Mouse (Mus musculus) lung, postnatal 10 days (tissue): ENCODE results near the gene Tspo.
A peak's percentile ranks its signal among the peaks of the same experiment; 100 is the strongest.

Source experiments
- DNase-seq: peaks from one replicate; pipeline ENCODE4 v3.0.0; 2021

Tspo gene

DNA sequence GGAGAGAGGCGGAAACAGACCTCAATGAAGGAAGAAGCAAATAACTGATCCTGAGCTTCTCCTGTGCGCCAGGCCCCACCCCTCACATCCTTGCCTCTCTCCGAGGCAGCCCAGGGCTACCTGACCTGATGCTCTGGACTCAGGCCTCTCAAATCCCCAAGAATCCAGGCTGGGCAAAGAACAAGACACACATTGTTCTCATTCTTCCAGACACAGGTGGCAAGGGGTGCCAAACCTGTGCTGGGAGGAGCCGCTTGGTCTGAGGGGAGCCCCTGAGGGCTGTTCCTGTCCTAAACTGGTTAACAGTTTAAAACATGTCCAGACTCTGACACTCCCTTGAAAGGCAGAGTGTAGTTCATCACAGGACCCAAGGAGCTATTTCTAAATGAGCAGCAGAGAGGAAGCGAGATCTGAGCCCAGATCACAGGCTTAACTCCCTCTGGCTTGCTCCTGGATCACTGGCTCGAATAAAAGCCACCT lies 21.4 kb downstream of the Tspo start:
- DNase-seq = no peak

DNA sequence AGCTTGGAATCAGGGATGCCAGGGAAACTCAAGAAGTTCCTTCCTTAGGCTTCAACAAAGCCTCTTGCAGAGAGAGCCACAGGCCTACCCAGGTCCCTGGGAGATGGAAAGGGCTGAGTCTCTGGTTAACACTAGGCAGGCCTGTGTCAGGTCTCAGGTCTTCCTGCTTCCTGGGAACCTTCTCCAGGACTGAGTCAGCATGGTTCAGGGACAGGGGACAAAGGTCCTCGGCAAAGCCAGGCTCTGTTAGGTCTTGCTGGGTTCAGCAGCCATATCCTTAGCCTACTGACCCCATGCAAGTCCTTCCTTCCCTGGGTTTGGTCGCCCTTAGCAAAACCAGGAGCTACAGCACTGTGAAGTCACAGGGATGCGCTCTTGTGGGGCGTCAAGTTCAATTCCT lies 27.4 kb downstream of the Tspo start:
- DNase-seq = no peak

DNA sequence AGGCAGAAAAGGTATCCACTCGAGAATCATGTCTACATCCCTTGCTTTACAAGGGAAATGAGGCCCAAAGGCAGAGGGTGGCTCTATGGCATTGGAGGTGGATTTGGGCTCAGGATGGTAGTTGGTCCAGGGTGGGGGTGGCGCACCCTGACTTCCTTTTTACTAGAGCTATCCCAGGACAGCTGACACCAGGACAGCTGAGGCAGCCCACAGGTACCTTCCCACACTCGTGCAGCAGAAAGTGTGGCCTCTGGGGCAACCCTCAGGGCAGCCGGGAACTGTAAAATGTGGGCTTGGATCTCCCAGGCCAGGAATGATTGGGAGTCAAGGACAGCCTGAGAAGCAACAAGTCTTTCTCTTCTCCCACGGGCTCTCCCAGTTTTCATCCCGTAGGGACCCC lies 28.4 kb downstream of the Tspo start:
- DNase-seq = no peak

DNA sequence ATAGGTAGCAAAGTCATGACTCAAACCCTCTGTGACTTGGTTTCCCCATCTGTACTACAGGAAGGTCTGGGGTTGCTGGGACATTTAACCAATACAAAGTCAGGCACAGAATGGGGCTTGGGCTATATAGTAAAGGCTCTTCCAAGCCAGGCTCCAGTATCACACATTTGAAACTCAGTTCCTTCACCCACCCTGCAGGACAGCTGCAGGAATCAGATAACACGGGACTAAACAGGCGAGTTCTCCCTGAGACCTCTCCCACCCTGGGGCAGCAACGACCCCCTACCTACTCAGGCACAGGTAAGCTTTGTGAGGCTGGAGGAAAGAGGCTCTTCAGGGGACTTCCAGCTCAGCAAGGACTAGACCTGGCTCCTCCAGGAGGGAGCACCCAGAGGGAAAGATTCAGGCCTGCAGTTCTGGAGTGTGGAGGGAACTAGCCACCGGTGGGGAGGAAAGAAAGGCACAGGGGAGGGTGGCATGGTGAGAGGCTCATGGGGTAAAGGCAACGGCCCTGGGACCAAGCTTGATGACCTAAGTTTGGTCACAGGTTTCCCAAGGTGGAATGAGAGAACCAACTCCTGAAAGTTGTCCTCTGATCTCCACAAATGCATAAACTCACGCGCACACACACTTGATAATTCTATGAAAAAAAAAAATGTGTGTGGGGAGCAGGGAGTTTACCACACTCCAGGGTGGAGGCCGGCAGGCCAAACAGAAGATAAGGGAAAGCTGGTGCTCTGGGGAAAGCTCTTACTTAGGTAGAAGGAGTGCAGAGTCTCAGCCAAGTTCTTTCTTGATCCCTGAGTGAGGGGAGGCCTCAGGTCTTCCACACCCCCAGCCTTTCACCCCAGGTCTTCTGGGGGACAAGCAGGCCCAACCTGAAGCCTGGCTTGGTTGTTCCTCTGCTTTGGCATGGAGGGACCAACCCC lies 29.1 kb downstream of the Tspo start:
- DNase-seq = no peak

DNA sequence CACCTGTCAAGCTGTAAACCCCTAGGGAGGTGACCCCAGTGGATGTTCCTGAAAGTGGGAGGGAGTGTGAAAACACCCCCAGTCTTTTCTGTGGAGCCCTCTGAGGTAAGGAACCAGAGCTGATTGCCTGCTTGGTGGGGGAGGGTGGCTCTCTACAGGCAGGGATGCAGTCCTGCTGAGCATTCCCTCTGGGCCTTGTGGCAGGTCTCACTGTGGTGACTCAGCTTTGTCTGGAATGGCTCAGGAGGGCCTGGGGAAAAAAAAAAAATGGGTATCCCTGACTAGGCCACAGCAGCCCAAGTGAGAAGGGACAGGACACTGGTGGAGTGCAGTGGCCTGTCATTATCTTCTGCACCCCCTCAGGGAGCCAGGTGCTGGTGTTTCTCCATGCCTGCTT lies 29.8 kb downstream of the Tspo start:
- no peak for DNase-seq

DNA sequence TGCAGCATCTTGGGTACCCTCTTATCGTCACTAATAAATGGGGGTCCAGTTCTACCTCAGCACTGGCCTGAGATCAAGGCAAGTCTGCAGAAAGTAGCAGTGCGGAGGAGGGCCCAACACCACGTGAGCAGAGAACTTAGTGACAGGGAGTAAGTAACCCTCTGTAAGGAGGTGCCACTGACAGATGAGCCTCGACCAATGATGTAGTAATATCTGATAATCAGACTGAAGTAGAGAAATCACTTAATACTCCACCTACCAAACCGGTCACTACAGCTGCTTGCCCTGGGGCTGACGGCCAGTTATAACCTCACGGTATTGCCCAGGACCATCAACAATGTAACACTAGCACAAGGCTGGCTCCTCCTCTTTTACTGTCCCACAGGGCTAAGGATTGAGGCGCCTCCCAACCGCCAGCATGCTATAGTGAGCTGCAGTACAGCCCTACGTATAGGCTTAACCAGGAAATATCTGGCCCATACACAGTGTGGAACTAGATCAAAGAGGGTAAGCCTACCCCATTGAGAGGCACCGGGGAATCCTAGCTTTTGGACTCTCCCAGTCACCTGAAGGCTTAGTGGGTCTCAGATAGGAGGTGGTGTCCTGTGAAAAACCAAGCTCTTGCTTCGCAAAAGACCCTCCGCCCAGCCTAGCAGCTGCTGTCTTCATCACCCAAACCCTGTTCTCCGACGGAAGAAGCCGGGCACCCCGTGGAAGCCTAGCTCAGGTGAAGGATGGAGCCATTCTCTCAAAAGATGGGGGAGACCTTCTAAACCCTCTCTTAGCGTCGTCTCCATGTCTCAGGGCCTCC lies 30.5 kb downstream of the Tspo start:
- no peak for DNase-seq

DNA sequence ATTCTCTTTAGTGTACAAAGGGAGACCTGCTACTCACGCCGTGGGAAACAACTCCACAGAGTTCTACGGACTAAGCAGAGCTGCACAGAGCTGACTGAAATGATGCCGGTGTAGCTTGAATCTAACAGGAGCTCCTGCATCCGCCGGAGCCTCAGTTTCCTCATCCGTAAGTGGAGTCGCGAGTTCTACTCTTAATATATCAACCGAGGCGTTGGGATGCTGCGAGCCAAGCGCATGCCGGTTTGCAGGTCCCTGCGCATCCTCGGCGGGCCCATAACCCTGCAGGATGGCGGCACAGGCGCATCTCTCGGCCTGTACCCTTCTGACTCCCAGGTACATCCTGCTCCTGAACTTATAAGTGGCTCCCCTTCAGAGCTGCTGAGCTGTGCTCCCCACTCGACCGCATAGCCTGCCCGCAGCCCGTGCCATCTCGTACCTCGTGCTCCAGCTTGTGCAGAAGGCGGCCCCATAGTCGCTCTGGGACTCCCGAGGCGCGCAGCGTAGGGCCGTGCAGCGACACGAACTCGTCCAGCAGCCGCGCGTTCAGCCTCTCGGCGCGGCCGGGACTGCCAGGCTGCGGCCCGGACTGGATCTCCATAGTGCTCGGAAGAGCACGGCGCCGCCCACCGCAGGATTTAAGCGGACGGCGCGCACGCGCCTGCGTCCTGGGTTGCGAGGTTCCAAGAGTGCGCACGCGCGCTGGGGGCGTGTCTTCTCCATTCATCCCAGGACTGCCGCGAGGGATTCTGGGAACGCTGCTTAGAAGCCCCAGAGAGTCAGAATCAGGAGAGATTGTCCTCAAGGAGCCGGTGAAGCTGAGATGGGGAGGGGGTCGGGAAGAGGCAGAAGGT lies 31.3 kb downstream of the Tspo start, which contains the start of gene Ttll12:
Gene Ttll12, minus strand, starts transcription at position 645 of the 851 bp plus-strand sequence.
- DNase-seq = peak; percentile 97

DNA sequence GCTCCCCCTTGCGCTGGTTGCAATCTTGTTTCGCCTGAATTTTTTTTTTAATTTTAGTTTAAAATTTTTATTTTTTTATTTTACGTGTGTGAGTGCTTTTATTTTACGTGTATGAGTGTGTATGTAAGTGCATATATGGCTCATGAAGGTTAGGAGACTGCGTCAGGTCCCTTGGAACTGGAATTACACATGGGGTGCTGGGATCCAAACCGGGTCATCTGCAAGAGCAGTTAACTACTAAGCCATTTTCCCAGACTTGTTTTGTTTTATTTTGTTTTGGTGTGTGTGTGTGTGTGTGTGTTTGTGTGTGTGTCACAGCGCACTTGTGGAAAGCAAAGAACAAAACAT lies 31.9 kb downstream of the Tspo start:
- DNase-seq = no peak

DNA sequence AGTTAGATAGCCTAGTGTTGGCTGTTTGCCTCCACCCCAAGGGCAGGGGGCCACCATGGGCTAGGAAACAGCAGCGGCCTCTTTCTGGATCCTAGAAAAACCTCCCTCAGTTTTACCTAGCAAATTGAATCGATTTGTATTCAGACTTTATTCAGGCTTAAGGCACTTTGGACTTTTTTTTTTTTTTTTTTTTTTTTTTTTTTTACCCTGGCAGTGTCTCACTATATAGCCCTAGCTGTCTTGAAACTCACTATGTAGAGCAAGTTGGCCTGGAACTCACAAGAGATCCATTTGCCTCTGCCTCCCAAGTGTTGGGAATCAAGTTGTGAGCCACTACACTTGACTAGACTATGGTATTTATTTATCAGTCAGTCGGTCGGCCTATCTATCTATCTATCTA lies 33.4 kb downstream of the Tspo start:
- no peak for DNase-seq

DNA sequence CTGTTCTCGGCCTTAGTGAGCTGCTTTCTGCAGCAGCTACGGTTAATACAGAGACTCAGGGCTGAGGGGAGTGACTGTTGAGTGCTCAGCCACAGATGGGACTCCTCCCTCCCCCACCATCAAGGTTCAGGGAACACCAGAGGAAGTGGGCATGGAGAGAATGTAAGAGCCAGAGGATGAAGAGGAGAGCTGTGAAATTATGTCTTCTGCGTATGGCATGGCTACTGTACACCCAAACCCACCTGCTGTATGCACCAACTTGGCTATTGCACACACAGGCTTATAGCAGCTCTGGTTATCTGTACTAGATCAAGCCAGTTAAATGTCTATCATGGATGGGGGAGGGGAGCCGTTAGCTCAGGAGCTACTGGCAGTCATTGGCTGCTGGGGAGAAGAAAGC lies 37.8 kb downstream of the Tspo start:
- DNase-seq = no peak

DNA sequence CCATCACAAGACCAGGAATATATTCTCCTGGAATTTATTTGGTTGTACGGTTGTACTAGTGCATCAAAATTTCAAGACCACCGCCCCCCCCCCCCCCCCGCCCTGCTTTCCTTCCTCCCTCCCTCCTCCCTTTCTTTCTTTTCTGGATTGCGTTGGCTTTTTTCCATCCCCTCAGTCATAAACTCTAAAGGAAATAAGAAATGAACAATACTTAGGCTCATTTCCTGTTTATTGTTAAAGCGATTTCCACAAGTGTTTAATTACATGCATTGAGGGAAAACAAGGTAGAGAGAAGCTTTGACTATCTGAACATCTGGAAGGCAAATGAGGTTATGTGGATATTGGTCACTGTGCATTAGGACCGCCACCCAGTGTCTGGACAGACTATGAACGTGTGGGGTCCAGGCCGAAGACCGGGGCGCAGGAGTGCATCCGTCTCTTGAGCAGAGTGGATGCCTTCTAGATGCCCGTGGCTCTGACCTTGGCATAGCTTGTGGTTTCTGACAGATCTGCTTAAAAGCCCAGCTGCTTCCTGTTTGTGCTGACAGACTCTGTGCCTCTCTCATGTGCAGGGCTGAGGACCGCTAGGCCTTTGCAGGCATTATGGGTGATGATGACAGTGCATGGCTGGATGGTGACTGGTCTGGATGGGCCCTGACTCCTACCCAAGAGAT lies 39.1 kb downstream of the Tspo start:
- peak; percentile 76 for DNase-seq

DNA sequence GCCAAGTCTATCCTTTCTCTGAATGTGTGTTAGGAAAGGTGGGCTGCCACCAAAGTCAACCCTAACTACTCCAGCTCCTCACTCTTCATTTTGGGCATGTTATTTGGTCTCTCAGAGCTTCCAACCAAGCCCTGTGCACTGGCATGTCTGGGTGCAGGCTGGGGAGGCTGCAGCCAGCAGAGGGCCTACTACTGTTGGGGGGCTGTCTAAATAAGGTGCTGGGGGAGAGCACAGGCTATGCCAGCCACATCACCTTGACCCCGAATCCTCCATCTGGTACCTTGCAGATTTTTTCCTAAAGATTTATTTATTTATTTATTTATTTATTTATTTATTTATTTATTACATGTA lies 39.6 kb downstream of the Tspo start:
- no peak for DNase-seq

DNA sequence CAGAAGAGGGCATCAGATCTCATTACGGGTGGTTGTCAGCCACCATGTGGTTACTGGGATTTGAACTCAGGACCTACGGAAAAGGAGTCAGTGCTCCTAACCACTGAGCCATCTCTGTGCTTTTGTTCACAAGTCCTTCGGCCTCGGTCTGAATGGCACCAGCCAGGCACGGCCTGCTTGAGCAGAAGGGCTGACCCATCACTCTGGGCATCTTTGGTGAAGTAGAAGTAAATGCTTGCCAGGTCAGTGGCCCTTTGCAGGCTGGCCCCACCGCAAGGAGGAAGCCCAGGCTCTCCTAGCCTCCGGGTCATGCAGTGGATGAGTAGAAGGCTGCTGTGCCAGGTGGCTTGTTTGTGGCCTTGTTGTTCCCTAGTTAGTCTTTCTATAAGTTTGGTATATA lies 40.0 kb downstream of the Tspo start:
- no peak for DNase-seq

DNA sequence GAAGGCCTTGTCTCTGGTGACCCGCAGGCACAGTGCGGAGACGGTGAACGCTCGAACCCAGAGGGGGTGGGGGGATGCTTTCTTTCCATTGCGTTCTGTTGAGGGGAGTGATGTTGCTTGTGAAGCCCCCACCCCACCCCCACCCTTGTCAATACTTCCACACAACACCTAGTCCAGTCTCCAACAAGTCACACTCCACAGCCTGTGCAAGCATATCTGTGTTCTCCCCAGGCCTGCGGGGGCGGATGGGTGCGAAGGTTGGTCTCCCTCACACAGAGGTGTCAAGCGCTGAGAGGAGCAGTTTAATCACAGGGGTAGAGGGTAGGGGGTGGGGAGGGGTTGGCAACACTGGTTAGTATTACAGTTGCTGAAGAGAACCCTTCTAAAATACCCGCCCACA lies 42.8 kb downstream of the Tspo start:
- no peak for DNase-seq

DNA sequence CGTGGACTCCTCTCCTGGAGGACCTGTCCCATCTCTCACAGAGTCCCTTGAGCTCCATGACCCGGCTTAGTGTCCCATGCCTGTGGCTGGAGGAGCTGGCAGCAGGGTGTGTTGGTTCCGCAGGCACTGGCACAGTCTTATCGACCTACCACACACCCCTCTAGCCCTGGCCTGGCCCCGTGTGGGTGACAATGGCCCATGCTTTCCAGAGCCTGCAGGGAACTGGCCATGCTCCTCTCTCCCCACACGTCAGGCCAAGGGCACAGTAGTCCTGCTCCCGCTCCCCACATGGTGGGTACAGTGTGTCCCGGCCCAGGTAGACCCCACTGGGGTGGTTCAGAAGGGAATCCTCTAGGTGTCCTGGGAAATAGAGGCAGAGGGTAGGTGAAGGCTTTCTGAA lies 43.3 kb downstream of the Tspo start:
- DNase-seq = no peak

DNA sequence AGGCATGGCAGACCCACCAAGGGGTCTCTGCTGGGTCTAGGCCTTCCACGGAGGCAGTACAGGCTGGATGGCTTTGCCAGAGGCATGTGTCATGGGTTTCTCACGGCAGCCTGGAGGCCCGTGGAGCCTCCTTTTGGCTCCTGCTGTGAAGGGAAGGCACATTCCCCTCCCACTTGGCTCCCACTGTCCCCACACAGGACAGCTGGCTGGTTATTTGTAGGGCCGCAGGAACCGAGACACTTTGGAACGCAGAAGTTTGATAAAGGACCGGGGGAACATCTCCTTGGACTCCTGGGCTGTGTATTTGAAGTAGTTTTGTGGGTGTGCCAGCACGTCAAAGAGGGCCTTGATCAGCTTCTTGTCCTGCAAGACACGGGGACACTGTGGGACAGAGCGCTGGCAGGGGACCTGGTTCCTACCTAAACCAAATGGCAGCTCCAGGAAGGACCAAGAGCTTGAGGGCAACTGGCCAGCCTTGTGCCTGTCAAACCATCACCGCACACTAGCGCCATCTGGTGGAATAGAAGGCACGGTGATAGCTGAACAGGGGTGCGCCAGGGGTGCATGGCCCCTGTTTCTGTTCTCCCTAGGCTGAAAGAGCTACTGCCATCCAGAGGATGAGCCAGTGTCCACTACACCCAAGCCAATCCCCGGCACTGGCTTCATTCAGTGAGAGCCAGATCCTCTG lies 43.9 kb downstream of the Tspo start:
- DNase-seq = peak; percentile 87

DNA sequence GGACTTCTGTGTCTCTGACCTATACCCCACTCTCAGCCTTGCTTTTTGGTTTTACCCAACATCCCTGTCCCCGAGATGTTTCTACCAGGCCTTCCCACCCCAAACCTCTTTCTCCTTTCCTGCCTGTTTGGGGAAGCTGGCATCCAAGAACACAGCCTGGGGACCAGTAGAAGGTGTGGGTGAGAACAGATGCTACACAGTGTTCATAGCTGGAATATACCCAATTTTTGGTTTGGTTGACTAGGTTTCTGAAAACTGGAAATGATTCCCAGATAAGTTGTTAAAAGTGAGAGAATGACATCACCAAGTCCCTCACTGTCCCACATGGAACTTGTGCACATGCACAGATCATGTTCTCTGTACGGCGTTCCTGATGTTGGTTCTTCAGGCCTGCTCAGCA lies 51.9 kb downstream of the Tspo start:
- no peak for DNase-seq
